Mouse (Mus musculus): ENCODE results near the gene Ciart. TPM values are rescaled to one million over a fixed set of nuclear protein-coding genes. Genes with fewer than 3 reads are reported as not detected.
"Not testable (repeated sequence)": the region's sequence is repeated elsewhere in the genome, so short reads cannot be mapped to it uniquely, and the experiment has no call there.

The Ciart gene
- total RNA-seq, 2 experiments from 2014 or later = 13.0 to 21.3 TPM

DNA sequence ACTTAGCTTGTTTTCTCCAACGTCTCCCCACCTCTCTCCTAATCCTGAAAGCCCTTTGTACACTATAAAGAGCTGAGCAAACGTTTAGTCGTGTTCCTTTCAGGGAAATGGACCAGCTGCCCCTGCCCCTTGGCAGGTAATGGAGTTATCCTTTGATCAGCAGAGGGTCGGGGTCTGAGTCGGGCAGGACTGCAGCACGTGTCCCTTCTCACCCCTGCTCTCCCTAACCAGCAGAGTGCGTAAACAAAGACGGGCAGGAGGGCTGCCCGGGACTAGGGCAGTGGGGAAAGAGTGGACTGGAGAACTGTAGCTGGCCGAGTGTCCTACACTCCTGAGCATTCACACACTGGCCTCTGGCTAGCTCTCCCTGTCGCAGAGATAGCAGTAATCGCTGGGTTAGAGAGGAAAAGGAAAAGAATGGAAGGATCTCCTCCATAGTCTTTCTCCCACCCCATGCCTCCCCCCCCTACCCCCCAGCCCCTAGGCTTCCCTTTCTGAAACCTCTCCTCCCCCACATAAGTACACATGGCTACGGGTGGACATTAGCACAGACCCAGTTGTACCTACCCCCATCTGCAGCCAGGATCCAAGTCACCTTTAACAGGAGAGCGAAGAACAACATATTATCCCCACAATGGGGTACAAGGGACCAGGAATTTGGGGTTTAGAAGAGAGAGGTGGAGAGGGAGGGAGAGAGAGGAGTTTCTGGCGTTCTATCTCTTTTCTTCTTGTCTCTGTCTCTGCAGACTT, 21.9 kb upstream of the Ciart start:
- no peak for DNase-seq (ENCODE audit: low spot score in 2 of 2)
- intact Hi-C loops (cut with DNase I) = no loop called here

DNA sequence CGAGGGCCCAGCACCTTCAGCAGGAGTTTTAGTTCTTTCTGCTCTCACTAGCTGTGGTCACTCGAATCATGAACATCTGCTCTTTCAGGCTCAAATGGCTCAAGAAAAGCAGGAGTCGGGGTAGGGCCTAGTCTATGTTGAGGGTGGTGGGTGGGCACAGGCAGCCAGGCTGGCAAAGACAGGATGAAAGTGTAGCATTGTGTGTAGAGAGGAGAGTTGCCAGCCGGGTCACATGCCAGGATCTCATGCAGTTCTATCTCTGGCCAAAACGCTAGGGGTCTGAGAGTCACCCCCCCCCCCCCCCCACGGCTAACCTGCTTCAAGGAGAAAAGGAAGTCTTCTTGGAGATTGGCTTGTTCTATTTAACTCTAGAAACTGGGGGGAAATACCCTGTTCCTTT, 20.6 kb upstream of the Ciart start:
- intact Hi-C loops (cut with DNase I) = no loop called here
- no peak for DNase-seq (ENCODE audit: low spot score in 2 of 2)

DNA sequence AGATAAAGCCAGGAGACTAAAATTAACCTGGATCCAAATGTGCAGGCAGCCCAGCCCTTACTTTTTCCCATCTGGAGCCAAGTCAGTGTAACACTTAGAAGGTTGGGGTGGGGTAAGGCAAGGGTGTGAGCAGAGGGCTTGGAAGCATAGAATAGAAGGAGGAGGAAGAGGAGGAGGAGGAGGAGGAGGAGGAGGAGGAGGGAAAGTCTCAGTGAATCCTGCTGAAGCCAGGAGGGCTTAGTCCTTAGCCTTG, 20.2 kb upstream of the Ciart start:
- intact Hi-C loops (cut with DNase I) = no loop called here
- no peak for DNase-seq (ENCODE audit: low spot score in 2 of 2)

DNA sequence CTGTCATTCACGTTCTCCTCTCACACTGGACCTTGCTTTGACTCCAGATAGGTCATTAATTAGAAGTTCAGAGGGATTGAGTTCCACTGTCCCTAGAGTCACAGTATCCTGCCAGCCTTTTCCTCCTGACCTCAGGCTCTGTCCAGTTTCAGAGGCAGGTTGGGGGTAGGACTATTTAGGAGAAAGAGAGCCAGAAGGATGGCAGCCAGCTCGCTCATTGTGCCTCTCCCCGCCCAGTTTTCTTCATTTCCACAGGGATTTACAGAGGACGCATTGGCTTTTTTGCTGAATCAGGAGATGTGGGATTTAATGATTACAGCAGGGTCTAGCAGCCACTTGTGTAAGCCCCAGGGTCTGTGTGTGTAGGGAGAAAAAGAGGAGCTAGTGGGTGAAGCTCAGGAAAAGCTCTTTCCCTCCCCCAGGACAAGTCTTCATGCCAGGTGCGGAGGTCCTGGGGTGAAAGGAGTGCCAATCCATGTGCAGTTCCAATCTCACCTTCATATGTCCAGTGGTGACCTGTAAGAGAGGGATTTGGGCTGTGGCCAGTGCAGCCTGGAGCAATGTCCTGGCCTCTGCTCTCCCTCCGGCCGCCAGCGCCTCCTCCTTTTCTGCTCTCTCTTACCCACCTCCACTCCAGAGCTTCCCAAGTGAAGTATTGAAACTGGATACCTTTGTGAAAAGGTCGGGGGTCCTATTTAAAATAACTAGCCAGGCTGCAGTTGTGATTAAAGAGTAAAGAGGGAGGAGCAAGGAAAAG, 19.7 kb upstream of the Ciart start:
- no peak for DNase-seq (ENCODE audit: low spot score in 2 of 2)
- intact Hi-C loops (cut with DNase I) = no loop called here

GRCm38 (mm10) chr3:95899800-95900524, 17.9 kb upstream of the Ciart start:
- intact Hi-C loops (cut with DNase I) = no loop called here
- DNase-seq (ENCODE audit: low spot score in 2 of 2) = no peak

GRCm38 (mm10) chr3:95895501-95895900, 13.4 kb upstream of the Ciart start:
- DNase-seq (ENCODE audit: low spot score in 2 of 2); intact Hi-C loops (cut with DNase I): not testable (repeated sequence)

- intact Hi-C loops (cut with DNase I) = no loop called here
- peak; percentile 53 to 64 for DNase-seq (ENCODE audit: low spot score in 2 of 2)
Observed at GRCm38 (mm10) chr3:95894317-95895160, 12.5 kb upstream of the Ciart start.

DNA sequence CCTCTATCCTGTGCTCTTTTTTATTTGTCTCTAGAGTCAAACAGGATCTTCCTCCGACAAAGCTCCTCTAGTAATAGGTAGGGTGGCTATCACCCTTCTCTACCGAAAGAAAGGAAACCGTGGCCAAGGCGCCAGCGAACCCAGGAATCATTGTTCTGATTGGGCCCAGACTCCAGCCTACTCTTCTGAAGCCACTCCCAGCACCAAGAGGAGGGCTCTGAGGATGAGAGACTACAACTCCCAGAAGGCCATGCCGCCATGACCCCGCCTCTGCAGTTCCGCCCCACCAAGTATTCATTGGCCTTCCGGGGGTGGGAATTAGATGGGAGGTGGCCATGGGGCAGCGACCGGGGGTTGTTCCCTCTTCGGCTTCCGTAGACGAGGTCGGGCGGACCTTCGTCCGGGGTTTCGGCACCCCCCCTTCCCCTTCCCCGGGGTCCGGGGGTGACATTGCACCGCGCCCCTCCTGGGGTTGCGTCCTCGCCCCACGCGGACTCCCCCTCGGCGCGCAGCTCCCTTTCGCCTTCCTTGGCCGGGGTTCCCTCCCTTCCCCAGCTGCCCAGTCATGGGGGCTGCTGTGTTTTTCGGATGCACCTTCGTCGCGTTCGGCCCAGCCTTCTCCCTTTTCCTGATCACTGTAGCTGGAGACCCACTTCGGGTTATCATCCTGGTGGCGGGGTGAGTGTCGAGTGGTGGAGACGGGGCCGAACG, 11.7 kb upstream of the Ciart start, which contains the start of gene Aph1a:
Aph1a (plus strand) TSS at position 364 of the 711 bp plus-strand sequence.
- intact Hi-C loops (cut with DNase I) = loop anchor here (1.0 kb wide), 1 partner anchor 11 kb away; the partner anchor contains the start of gene Ciart
- peak; percentile 95 to 99 for DNase-seq (ENCODE audit: low spot score in 2 of 2)

DNA sequence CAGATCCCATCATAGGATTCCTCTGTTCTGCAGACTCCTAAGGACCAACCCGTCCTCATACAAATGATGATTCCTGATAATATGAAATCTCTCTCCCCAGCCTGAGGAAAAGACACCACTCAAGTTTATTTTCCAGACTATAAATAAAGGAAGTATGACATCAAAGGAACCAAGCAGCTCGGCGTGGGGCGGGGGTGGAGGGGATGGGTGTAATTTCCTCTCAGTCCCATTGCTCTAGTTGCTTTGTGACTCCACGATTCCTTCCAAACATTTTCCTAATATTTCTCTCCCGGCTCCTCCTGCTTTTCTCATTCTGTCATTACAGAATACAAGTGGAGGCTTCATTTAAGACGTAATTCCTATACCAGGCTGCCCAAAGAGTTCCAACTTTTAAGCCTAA, 11.1 kb upstream of the Ciart start:
- DNase-seq (ENCODE audit: low spot score in 2 of 2) = no peak
- intact Hi-C loops (cut with DNase I) = loop anchor here (1.0 kb wide), 1 partner anchor 11 kb away; the partner anchor contains the start of gene Ciart

DNA sequence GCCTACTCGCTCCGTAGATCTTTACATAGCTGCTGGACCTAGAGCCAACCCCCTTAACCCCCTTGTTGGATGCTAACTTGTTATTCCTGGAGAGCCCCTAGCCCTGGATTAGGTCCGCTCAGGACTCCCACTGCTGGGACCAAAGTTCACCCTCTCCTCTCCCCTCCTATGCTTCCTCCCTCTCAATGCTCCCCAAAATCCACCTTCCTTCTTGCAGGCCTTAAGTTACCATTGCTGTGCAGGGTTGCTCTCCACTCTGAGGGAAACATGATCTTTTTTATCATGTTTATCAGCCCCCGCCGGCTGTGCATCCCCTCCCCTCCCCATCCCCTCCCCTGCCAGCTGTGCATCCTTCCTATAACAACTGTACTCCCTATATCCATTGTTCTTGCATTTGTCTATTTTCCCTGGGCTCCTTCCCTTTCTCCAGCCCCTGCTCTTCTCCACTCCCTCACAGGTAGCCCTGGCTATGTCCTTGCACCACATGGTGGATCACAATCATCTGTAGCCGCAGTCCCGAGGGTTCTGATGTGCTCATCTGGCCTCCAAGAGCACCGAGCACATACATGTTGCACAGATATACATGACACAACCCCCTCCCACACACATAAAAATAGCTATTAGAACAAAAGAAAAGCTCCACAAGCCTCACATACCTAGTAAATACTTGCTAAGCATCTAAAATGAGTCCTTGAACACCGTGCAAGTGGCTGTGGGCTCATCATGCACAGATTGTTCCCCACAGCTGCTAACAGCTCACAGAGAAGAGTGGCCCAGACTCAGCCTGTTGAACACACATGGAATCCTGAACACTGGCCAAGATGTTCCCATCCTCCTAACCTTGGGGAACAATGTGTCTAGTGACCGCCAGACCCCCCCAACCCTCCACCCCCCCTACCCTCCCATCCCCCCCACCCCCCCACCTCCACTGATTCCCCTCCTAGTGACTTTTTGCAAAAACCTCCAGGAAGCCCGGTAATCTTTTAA, 10.3 kb upstream of the Ciart start:
- intact Hi-C loops (cut with DNase I) = loop anchor here (1.0 kb wide), 1 partner anchor 10 kb away; the partner anchor contains the start of gene Ciart
- no peak for DNase-seq (ENCODE audit: low spot score in 2 of 2)

DNA sequence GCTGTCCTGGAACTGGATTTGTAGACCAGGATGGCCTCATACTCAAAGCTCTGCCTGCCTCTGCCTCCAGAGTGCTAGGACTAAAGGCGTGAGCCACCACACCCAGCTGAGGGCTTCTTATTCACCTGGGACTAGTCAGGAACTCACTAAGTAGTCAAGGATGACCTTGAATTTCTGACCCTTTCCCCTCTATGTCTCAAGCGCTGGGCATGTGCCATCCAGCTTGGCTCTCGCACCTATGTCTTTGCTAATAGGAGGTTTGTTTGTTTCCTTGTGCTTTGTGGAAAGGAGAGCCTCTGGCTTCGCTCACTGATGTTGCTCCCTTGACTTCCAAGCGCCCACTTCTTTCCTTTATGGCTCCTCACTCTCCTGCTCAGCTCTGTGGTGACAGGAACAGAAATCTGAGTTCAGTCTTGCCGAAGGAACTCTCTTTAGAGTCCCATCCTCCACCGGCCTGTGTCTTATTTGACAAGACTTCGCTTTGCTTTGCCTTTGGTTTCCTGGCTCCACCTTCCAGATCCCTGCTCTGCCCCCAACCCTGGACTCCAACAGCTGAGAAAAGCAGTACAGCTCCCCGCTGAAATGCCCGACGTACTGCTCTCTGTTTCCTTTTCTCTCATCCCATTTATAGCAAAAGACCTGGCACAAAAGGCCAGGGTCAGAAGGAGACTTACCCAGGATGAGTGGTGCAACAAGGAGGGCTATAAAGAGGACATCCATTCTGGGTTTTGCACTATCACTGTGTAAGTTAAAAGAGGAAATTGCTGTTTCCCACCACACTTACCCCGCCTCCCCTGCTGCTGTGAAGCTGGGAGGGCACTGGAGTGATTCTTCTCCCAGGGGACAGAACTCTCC, 9.4 kb upstream of the Ciart start, which contains the start of gene BC028528:
BC028528 (minus strand) TSS at position 795 of the 855 bp plus-strand sequence.
- DNase-seq (ENCODE audit: low spot score in 2 of 2) = no peak
- intact Hi-C loops (cut with DNase I) = no loop called here

- intact Hi-C loops (cut with DNase I) = loop anchor here (10.0 kb wide), 1 partner anchor 165 kb away; the partner anchor contains the start of gene Vps45
- DNase-seq (ENCODE audit: low spot score in 2 of 2) = no peak
Observed at GRCm38 (mm10) chr3:95889664-95890063, 7.6 kb upstream of the Ciart start.

GRCm38 (mm10) chr3:95887596-95887995, 5.5 kb upstream of the Ciart start:
- intact Hi-C loops (cut with DNase I) = loop anchor here (10.0 kb wide), 1 partner anchor 167 kb away; the partner anchor contains the start of gene Vps45
- DNase-seq (ENCODE audit: low spot score in 2 of 2) = no peak

DNA sequence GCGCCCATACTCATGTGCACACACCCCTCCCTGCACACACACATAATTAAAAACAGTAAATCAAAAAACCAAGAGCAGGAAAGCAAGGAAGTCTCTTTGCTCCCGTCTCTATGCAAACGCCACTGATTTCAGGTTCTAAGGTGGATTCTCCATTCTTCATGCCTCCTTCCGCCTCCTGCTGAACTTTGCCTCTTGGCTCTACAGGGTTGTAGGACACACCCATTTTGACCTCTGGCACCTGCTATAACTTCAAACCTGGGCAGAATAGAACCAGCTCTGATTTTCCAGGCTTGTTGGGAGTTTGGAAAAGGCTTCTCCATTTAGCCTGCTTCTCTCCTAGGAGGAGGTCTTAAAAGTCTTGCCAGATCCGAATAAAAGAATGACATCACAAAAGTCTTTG, 2.3 kb upstream of the Ciart start:
- intact Hi-C loops (cut with DNase I) = loop anchor here (10.0 kb wide), 1 partner anchor 170 kb away; the partner anchor contains the start of gene Vps45
- no peak for DNase-seq (ENCODE audit: low spot score in 2 of 2)

GRCm38 (mm10) chr3:95882816-95883425, 870 bp upstream of the Ciart start:
- DNase-seq (ENCODE audit: low spot score in 2 of 2) = peak; percentile 76 to 85
- intact Hi-C loops (cut with DNase I) = loop anchor here (1.0 to 10.0 kb wide), 5 partner anchors 10 to 172 kb away; partner anchors contain the start of genes Anp32e, Aph1a and Vps45

DNA sequence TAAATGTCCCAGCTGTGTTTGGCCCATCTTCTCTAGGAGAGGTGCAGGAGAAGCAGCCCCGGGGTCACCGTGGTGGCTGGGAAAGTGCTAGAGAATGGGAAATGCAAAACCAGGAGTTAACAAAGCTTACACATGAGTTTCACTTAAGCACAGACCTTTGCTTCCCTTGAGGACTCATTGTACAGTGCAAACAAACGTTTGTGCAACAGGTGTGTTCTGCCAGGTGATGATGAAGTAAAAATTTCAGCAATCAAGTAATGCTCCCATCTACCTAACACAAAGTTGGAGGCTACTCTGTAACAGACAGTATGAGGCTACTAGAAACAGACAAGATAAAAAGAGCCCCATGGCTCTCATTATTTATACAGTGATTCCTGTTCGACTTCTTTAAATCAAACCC, 3.0 kb downstream of the Ciart start:
- DNase-seq (ENCODE audit: low spot score in 2 of 2) = no peak
- intact Hi-C loops (cut with DNase I) = no loop called here

Measured in left cerebral cortex, postnatal 25 days (tissue).